Mouse (Mus musculus): Measurements from ENCODE around the gene Gm20441.
"Not testable (repeated sequence)": the region's sequence is repeated elsewhere in the genome, so short reads cannot be mapped to it uniquely, and the experiment has no call there.

The Gm20441 gene

DNA sequence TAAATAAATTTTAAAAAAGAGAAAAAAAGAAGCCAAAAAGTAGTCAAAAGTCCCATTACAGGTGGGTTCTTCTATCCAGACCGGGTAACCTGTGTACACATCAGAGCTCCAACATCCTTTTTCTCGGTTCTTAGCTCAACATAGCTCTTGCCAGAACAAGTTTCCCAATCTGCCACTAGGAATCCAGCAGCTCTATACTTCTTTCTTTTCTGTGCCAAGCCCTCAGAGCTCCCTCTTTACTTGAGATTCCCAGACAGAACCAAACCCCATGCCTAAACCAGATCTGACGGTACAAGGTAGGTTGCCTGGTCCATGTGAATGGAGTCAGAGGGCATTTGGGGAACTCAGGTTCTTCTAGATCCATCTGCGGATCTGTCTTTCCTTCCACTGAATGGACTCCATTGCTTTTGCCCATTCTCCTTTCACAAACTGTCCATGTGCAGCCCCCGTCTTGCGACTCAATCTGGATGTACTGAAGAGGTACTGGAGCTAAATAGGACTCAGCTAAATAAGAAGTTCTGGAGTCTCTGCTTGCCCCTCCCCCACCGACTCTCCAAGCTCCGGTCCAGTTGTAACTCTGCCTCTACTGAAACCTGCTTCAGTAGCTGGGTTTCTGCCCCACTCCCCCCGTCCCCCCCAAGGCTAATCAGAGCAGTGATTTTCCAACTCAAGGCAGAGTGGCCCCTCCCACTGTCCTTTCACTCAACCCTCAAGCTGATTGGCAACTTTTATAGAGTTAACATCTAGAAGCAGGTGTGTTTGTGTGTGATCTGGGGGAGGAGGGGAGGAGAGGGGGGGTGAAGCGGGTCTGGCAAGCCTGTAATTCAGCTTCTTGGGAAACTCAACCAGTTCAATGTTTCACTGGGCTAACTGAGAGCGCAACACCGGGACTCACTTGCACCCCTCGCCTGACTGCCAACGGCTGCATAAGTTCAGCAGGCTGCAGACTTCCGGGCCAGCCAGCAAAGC, 1.3 kb downstream of the Gm20441 start:
- no peak for DNase-seq (ENCODE audit: low spot score in 2 of 2)

GRCm38 (mm10) chr10:75777885-75778284, 2.9 kb downstream of the Gm20441 start:
- no peak for DNase-seq (ENCODE audit: low spot score in 2 of 2)

- DNase-seq (ENCODE audit: low spot score in 2 of 2): no peak
These were observed 4.2 kb downstream of the Gm20441 start for GRCm38 (mm10) chr10:75776562-75776961.

DNA sequence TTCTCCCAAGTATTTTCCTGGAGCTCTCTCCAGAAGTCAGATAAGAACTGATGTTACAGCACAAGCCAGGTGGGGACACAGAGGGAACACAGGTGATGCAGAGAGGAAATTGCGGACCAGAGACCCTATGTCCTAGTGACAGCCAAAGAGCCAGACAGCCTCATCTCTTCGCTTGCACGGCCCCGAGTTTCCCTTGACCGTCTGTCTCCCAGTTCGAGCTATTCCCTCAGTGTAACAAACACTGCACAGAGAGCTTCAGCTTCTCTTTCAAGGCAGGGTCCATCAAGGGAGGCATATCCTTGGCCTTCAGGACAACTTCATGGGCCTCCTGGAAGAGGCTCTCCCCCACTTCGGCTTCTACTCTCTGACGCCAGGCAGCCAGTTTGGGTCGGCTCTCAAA, 6.2 kb downstream of the Gm20441 start:
- no peak for DNase-seq (ENCODE audit: low spot score in 2 of 2)

DNA sequence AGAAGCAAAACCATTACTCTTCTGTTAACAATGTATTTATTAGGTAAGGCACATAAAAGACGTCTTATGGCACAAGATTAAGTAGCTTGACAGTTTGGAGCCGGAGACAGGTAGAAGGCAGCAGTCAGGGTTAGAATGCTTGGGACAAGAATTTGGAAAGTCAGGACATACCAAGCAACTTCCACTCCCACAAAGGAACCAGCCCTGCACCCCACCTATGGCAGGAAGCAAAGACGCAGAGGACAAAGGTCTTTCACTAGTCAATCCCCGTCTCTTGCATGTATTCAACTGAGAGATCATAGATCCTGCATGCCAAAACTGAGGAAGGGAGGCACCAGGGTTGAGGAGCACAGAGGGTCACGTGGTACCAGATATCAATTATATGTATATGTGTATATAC, 6.7 kb downstream of the Gm20441 start:
- DNase-seq (ENCODE audit: low spot score in 2 of 2): no peak

DNA sequence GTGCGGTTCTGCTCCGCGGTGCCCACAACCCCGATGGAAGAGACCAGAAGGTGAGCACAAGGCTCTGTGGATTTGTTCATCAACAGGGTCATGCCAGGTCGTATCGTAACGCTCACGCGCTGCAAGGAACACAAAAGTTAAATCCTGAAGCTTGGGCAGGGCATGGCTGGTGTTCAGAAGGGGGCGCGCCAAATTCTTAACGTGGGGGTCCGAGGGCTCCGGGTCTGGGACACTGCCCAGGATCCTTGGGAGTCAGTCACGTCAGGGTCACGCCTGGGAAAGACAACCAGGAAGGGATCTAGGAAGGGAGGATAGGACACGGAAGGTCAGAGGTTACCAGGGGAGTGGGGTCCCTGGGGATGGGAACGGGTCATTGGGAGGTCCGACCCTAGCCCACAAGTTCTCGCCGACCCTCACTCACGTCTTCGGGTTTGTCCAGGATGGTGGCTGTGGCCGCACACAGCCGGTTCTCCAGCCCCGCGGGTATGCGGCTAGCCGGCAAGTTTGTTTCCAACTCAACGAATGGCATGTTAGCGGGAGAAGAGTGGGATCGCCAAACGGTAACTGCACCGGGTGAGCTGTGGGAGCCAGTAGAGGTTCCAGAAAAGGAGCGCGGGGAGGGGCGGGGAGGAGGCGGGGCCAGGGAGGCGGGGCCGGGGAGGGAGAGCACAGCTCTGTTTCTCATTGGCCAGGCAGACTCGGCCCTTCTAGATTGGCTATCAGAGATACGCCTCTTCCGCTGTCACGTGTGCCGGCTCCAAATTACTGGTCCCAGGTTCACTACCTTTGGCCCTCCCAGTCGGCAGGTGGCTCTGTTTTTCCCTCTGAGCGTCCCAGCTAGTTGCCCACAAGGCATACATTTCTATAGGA, 7.7 kb downstream of the Gm20441 start, which contains the start of gene Ddt:
Gene Ddt, minus strand, starts transcription at position 620 of the 870 bp plus-strand sequence.
- DNase-seq (ENCODE audit: low spot score in 2 of 2): peak; percentile 82 to 91

GRCm38 (mm10) chr10:75767756-75768155, 13.0 kb downstream of the Gm20441 start:
- DNase-seq (ENCODE audit: low spot score in 2 of 2): not testable (repeated sequence)

- no peak for DNase-seq (ENCODE audit: low spot score in 2 of 2)
These were observed 13.9 kb downstream of the Gm20441 start for GRCm38 (mm10) chr10:75766856-75767255.

DNA sequence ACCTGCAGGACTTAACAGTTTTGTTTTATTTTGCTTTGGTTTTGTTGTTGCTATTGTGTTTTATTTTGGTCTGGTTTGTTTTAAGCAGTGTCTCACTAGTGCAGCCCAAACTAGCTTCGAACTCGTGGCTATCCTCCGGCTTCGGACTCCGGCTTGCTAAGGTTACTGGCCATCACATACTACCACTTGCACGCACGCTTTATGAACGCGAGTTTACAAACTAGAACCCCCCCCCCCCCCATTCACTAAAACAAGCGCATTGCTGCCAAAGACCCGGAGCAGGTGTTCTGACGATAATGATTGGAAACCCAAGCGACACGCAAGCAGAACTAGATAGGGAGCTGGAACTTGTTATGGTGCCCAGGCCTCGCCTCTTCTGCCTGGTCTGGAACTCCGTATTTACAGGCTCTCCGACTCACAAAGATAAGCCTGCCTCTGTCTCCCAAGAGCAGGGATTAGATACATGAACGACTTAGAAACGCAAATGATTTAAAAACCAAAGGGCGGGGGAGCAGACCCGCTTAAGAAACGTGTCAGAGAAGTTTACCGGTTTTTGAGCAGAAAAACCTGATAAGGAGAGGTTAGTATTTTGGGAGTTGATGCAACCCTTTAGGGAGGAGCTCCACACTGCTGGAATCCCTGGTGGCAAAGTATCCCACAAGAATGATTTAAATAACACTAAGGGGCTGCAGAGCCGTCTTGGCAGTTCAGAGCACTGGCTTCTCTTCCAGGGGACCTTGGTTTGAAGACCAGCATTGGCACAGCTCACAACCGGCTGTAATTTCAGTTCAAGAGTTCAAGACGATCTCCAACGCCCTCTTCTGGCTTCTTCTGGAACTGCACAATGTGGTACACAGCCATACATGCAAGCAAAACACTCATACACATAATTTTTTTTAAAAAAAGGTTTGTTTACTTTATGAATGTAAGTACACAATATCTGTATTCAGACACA, 16.0 kb downstream of the Gm20441 start:
- DNase-seq (ENCODE audit: low spot score in 2 of 2): no peak

DNA sequence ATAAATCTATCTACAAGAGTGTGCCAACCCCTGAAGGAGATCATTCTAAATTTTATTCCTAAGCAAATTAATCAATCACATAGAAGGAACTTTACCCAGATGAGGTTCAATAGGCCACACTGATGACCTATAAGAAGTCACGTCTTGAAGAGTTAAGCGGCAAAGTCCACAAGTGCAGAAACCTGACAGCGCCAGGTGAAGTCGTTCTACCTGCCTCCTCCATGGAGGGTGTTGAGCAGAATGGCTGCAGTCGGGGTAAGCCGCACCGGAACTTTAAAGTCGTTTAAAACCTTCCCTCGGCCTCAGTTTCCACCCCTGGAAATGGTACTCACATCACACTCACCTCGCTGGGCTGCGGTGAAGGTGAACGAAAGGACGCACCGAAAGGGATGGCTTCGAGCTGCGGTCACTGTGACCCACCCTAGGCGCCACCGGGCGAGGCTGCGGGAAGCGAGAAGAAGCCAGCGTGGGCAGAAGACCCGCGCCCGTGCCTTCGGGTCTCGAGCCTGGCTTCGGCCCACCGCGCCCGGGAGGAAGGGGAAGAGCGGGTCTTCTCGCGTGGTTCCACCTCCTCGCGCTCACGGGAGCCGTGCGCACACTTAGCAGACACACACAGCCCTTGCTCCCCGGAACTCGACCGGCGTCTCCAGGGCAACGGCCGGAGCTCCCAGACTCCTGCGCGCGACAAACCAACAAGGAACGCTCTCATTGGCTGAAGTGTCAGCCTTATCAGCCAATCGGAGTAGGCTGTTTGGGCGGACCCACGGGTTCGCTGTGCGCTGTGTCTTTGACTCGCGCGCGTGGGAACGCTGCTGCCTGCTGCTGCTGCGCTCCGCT, 16.9 kb downstream of the Gm20441 start, which contains the start of gene Cabin1:
Gene Cabin1, minus strand, starts transcription at position 660 of the 837 bp plus-strand sequence.
- DNase-seq (ENCODE audit: low spot score in 2 of 2): peak; percentile 95 to 96

- no peak for DNase-seq (ENCODE audit: low spot score in 2 of 2)
These were observed 18.3 kb downstream of the Gm20441 start for GRCm38 (mm10) chr10:75762413-75762812.

- DNase-seq (ENCODE audit: low spot score in 2 of 2): no peak
These were observed 20.4 kb downstream of the Gm20441 start for GRCm38 (mm10) chr10:75760311-75760710.

DNA sequence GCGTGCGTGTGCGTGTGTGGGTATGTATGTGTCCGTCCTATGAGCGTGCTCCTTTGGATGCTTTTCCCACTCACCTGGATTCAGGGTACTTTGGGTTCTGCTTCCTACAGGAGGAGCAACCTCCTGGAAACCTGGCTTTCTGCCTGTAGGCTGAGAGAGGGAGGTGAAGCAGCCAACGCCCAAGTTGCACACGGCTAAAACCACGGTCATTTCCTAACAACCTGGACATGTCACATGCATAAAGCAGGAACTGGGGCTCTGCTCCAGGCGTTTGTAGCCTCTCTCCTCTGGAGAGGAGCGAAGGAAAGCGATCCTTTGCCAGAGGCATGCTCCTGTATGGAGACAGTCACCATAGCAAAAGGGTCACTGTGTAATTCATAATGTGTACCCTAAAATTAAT, 24.0 kb downstream of the Gm20441 start:
- DNase-seq (ENCODE audit: low spot score in 2 of 2): no peak

DNA sequence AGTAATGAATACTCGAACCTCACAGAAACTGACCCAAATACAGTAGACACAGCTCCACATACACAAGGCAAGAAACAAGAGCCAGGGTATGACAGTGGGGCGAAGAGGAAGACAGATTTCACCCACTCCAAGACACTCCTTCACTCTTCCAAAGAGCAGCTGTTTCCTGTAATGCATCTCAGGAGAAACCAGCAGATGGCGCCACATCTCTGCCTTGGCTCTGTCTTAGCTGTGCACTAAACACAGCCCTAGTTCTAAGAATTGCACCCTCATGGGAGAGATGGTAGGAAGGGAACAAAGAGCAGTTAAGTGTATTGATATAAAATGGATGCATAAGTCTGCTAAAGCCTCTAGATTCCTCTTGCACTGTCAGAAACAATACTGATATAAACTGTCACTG, 36.7 kb downstream of the Gm20441 start:
- DNase-seq (ENCODE audit: low spot score in 2 of 2): peak; percentile 78 to 81

GRCm38 (mm10) chr10:75743369-75743768, 37.4 kb downstream of the Gm20441 start:
- peak; percentile 78 to 86 for DNase-seq (ENCODE audit: low spot score in 2 of 2)

- no peak for DNase-seq (ENCODE audit: low spot score in 2 of 2)
These were observed 39.9 kb downstream of the Gm20441 start for GRCm38 (mm10) chr10:75740866-75741265.

- no peak for DNase-seq (ENCODE audit: low spot score in 2 of 2)
These were observed 55.3 kb downstream of the Gm20441 start for GRCm38 (mm10) chr10:75725449-75725848.
